9 mouse cellular contexts compared by ENCODE assay signal in the genomic region with DNA sequence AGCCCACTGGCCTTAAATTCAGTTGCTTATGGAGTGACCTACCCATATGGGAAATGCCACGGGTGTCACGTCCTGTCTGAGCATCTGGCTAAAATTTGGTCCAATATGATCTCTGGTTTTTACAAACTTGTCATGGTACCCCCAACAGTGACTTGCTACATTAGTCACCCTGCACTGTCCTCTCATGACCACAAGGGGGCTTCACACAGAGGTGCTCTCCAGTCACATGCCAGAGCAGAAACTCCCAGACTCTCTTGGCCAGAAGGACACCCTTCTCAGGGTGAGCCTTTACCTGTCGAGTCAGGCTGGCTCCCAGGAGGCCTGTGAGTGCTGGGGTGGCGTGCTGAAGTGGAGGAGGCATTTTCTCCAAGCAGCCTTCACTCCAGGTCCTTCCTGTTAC. TPM values are rescaled to one million over a fixed set of nuclear protein-coding genes. Genes with fewer than 3 reads are reported as not detected.
DNase-seq lines count a peak whose midpoint lies in the region; ATAC-seq and TF ChIP-seq lines count a peak whose summit lies in the region.
"Had no signal": no experiment of that assay in that cellular context is flagged by ENCODE, and none has a peak within 500 bp of the region (broad histone marks: within the 10 kb centered on the region; RNA-seq: fewer than 3 reads in every experiment).

No protein-coding gene starts in this region.

- H3K36me3 ChIP-seq in intestine, embryonic 14.5 days (ENCODE audit: control insufficient read depth, insufficient read depth, low read length), result no peaks in the 10 kb centered on the region
- H3K36me3 ChIP-seq in intestine, embryonic 16.5 days (ENCODE audit: control insufficient read depth, insufficient read depth, low read length), result peaks cover 6% of the 10 kb centered on the region; the same call in 1 of the 2 replicates
- 0 out of 2 replicates have a peak, but pooled peaks cover 4% of the 10 kb centered on the region for H3K36me3 ChIP-seq in forebrain, embryonic 14.5 days (ENCODE audit: control insufficient read depth, insufficient read depth, low read length)
- H3K36me3 ChIP-seq in small intestine, adult 2 months (ENCODE audit: control insufficient read depth, insufficient read depth, low read length), result peaks cover 35% of the 10 kb centered on the region
- no peaks in the 10 kb centered on the region for H3K36me3 ChIP-seq in heart, embryonic 11.5 days (ENCODE audit: control insufficient read depth, insufficient read depth, low read length)
- H3K36me3 ChIP-seq: liver, embryonic 13.5 days had no signal

- no peaks in the 10 kb centered on the region for H3K27me3 ChIP-seq in intestine, embryonic 14.5 days (replicated peaks; ENCODE audit: control insufficient read depth, insufficient read depth, low read length)
- H3K27me3 ChIP-seq in intestine, embryonic 16.5 days (replicated peaks; ENCODE audit: control insufficient read depth, insufficient read depth, low read length), result no peaks in the 10 kb centered on the region
- H3K27me3 ChIP-seq in forebrain, embryonic 14.5 days (replicated peaks; ENCODE audit: control insufficient read depth, insufficient read depth, low read length), result no peaks in the 10 kb centered on the region
- H3K27me3 ChIP-seq in small intestine, adult 2 months (ENCODE audit: control insufficient read depth, insufficient read depth, low read length), result no peaks in the 10 kb centered on the region
- 0 out of 2 replicates have a peak, but pooled peaks cover 7% of the 10 kb centered on the region for H3K27me3 ChIP-seq in heart, embryonic 11.5 days (ENCODE audit: control insufficient read depth, insufficient read depth, low read length)
- H3K27me3 ChIP-seq: liver, embryonic 13.5 days had no signal

- H3K9ac ChIP-seq in intestine, embryonic 14.5 days (ENCODE audit: low read length), result no peak overlapping the region
- no peak overlapping the region for H3K9ac ChIP-seq in intestine, embryonic 16.5 days (ENCODE audit: low read depth, low read length)
- H3K9ac ChIP-seq in forebrain, embryonic 14.5 days (ENCODE audit: low read length), result no peak overlapping the region
- no peak overlapping the region for H3K9ac ChIP-seq in heart, embryonic 11.5 days (ENCODE audit: low read depth, low read length)
- H3K9ac ChIP-seq: liver, embryonic 13.5 days had no signal

- 46% methylated on average over 4 of the region's 4 CpGs for WGBS in intestine, embryonic 14.5 days
- WGBS in intestine, embryonic 16.5 days, result 47% methylated on average over 4 of the region's 4 CpGs
- 54% methylated on average over 4 of the region's 4 CpGs for WGBS in forebrain, embryonic 14.5 days
- WGBS in small intestine, adult 2 months, result 55% methylated on average over 4 of the region's 4 CpGs
- WGBS in heart, embryonic 11.5 days (ENCODE audit: insufficient replicate concordance), result 36% methylated on average over 4 of the region's 4 CpGs

- TF ChIP-seq CTCF in small intestine, adult 2 months (IDR thresholded peaks at IDR 0.05; ENCODE audit: extremely low read depth, insufficient read length, insufficient replicate concordance, low read depth, low read length), result peak; percentile 37; the same call in 1 of the 2 replicates

- H3K4me3 ChIP-seq in intestine, embryonic 14.5 days (ENCODE audit: low read depth, low read length), result no peak overlapping the region
- H3K4me3 ChIP-seq in intestine, embryonic 16.5 days (ENCODE audit: low read length), result no peak overlapping the region
- no peak overlapping the region for H3K4me3 ChIP-seq in forebrain, embryonic 14.5 days (ENCODE audit: low read depth, low read length)
- no peak overlapping the region for H3K4me3 ChIP-seq in small intestine, adult 2 months (ENCODE audit: low read depth, low read length)
- H3K4me3 ChIP-seq in heart, embryonic 11.5 days (ENCODE audit: low read depth, low read length), result no peak overlapping the region
- H3K4me3 ChIP-seq: liver, embryonic 13.5 days had no signal

- no peaks in the 10 kb centered on the region for H3K9me3 ChIP-seq in intestine, embryonic 14.5 days (ENCODE audit: control insufficient read depth, low read length)
- H3K9me3 ChIP-seq in intestine, embryonic 16.5 days (ENCODE audit: control insufficient read depth, low read length), result no peaks in the 10 kb centered on the region
- no peaks in the 10 kb centered on the region for H3K9me3 ChIP-seq in forebrain, embryonic 14.5 days (replicated peaks; ENCODE audit: control insufficient read depth, low read length)
- no peaks in the 10 kb centered on the region for H3K9me3 ChIP-seq in heart, embryonic 11.5 days (replicated peaks; ENCODE audit: control insufficient read depth, low read length)
- H3K9me3 ChIP-seq: liver, embryonic 13.5 days had no signal

- no peak for TF ChIP-seq POLR2A in small intestine, adult 2 months (IDR thresholded peaks at IDR 0.05; ENCODE audit: low read depth, low read length)

- peak; percentile 56 for DNase-seq in intestine, embryonic 14.5 days (ENCODE audit: low spot score)
- DNase-seq in A20 (ENCODE audit: low read depth, low spot score) (peak; percentile 65), MN1 (ENCODE audit: low spot score) (peak; percentile 57)
- peak; percentile 72 for DNase-seq in forebrain, embryonic 14.5 days (ENCODE audit: low spot score)
- no peak for DNase-seq in gastrocnemius, postnatal 36 days
- DNase-seq: liver, embryonic 13.5 days had no signal

- no peak overlapping the region for H3K27ac ChIP-seq in intestine, embryonic 14.5 days (ENCODE audit: low read depth)
- no peak overlapping the region for H3K27ac ChIP-seq in intestine, embryonic 16.5 days (ENCODE audit: low read length)
- no peak overlapping the region for H3K27ac ChIP-seq in forebrain, embryonic 14.5 days (ENCODE audit: low read depth, low read length)
- no peak overlapping the region for H3K27ac ChIP-seq in small intestine, adult 2 months (ENCODE audit: insufficient read depth, low read depth, low read length)
- H3K27ac ChIP-seq in heart, embryonic 11.5 days (ENCODE audit: low read depth, low read length), result no peak overlapping the region
- H3K27ac ChIP-seq: liver, embryonic 13.5 days had no signal

- intact Hi-C loops in gastrocnemius, postnatal 36 days (cut with DNase I), result no loop called here

- no peak overlapping the region for H3K4me2 ChIP-seq in intestine, embryonic 14.5 days (ENCODE audit: low read length)
- no peak overlapping the region for H3K4me2 ChIP-seq in intestine, embryonic 16.5 days (ENCODE audit: low read depth, low read length)
- H3K4me2 ChIP-seq in forebrain, embryonic 14.5 days (ENCODE audit: low read length), result no peak overlapping the region
- no peak overlapping the region for H3K4me2 ChIP-seq in heart, embryonic 11.5 days
- H3K4me2 ChIP-seq: liver, embryonic 13.5 days had no signal

- no peak for ATAC-seq in intestine, embryonic 14.5 days (replicated peaks; ENCODE audit: low FRiP score, low TSS enrichment, low read depth)
- no peak for ATAC-seq in intestine, embryonic 16.5 days
- no peak for ATAC-seq in forebrain, embryonic 14.5 days
- ATAC-seq in heart, embryonic 11.5 days (replicated peaks; ENCODE audit: insufficient number of reproducible peaks, low FRiP score, low TSS enrichment), result no peak

- no peaks in the 10 kb centered on the region for H3K4me1 ChIP-seq in intestine, embryonic 14.5 days (replicated peaks; ENCODE audit: control insufficient read depth, insufficient read depth, low read length)
- H3K4me1 ChIP-seq in intestine, embryonic 16.5 days (ENCODE audit: control insufficient read depth, insufficient read depth, low read length), result no peaks in the 10 kb centered on the region
- no peaks in the 10 kb centered on the region for H3K4me1 ChIP-seq in forebrain, embryonic 14.5 days (ENCODE audit: control insufficient read depth, insufficient read depth, low read length)
- H3K4me1 ChIP-seq in small intestine, adult 2 months (ENCODE audit: control insufficient read depth, insufficient read depth, insufficient read length, low read length), result no peaks in the 10 kb centered on the region
- no peaks in the 10 kb centered on the region for H3K4me1 ChIP-seq in heart, embryonic 11.5 days (ENCODE audit: control insufficient read depth, insufficient read depth, low read length)
- H3K4me1 ChIP-seq: liver, embryonic 13.5 days had no signal

RNA-seq across cellular contexts. Expression of gene Gm1043, which starts 33.1 kb away (rescaled TPM):
- polyA plus RNA-seq in intestine, embryonic 14.5 days (2014; fragmentation: Nextera tagmentation; extraction: Ambion mirVana), result not detected in 2 replicates
- polyA plus RNA-seq in intestine, embryonic 16.5 days (2015; fragmentation: Nextera tagmentation; extraction: Ambion mirVana), result 0.04 and 0.06 TPM in 2 replicates
- 1.1 and 1.5 TPM in 2 replicates for polyA plus RNA-seq in forebrain, embryonic 14.5 days (2014; fragmentation: Nextera tagmentation; extraction: Ambion mirVana)
- polyA plus RNA-seq in small intestine, adult 2 months (2012; rRNA removed), result 0.32 and 0.85 TPM in 2 replicates
- not detected in 2 replicates for polyA plus RNA-seq in heart, embryonic 11.5 days (2014; fragmentation: Nextera tagmentation; extraction: Ambion mirVana)
- total RNA-seq in gastrocnemius, postnatal 36 days (2021), result not detected
- polyA plus RNA-seq: liver, embryonic 13.5 days had no signal

Comparison
In these comparisons a context has a peak if more than half of its experiments do, and no peak if none do; other contexts are left out.
1. DNase-seq: peak in intestine, embryonic 14.5 days (single experiment), A20 (single experiment), MN1 (single experiment) and forebrain, embryonic 14.5 days (single experiment); none in gastrocnemius, postnatal 36 days (0 of 2).